Mouse (Mus musculus): ENCODE data around the gene Cntn3.

DNA sequence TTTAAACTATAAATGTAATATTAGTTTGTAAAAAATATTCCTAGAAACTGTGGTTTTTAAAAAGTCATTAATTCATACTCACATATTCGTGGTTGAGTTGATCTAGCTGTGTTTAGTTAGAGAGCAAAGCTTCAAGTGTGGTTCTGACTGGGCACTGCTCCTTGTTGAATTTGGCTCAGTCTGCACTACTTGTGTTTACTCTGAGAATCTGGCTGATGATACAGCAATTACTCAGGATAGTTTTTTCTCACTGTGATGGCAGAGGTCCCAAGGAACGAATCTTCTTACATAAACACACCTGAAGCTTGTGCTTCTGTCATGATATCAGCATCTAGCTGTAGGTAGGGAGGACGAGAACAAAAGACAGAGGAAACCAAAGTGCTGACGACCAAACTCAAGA lies 16.4 kb upstream of the Cntn3 start:
- TF ChIP-seq CTCF (IDR thresholded peaks at IDR 0.05; ENCODE audit: low read depth, low read length) (no peak), POLR2AphosphoS5 (IDR thresholded peaks at IDR 0.05; ENCODE audit: insufficient replicate concordance, low read depth, low read length) (no peak), GATA2 (IDR thresholded peaks at IDR 0.05; ENCODE audit: borderline replicate concordance, low read depth, low read length) (no peak), TAL1 (conservative IDR thresholded peaks at IDR 0.05; ENCODE audit: low read depth, low read length) (no peak)
